Mouse (Mus musculus): ENCODE data around the gene Nop53. TPM values are rescaled to one million over a fixed set of nuclear protein-coding genes. Genes with fewer than 3 reads are reported as not detected.

Nop53 gene
- total RNA-seq, 1 experiment from 2014 or later = 478 TPM

GRCm38 (mm10) chr7:15961239-15961638, 15.4 kb upstream of the Nop53 start:
- ATAC-seq (replicated peaks; ENCODE audit: low read depth, poor library complexity, severe bottlenecking) = no peak

GRCm38 (mm10) chr7:15960691-15961090, 14.8 kb upstream of the Nop53 start:
- no peak for ATAC-seq (replicated peaks; ENCODE audit: low read depth, poor library complexity, severe bottlenecking)

- ATAC-seq (replicated peaks; ENCODE audit: low read depth, poor library complexity, severe bottlenecking) = no peak
Measured at GRCm38 (mm10) chr7:15956143-15956542, 10.3 kb upstream of the Nop53 start.

- peak; percentile 33 for ATAC-seq (replicated peaks; ENCODE audit: low read depth, poor library complexity, severe bottlenecking)
Measured at GRCm38 (mm10) chr7:15955509-15955908, 9.6 kb upstream of the Nop53 start.

- peak; percentile 46 for ATAC-seq (replicated peaks; ENCODE audit: low read depth, poor library complexity, severe bottlenecking)
Measured at GRCm38 (mm10) chr7:15954978-15955443, 9.1 kb upstream of the Nop53 start.

- ATAC-seq (replicated peaks; ENCODE audit: low read depth, poor library complexity, severe bottlenecking) = peak; percentile 6; the same call in 1 of the 2 replicates
Measured at GRCm38 (mm10) chr7:15954436-15954835, 8.6 kb upstream of the Nop53 start.

GRCm38 (mm10) chr7:15953307-15954074, 7.6 kb upstream of the Nop53 start:
- peak; percentile 43 for ATAC-seq (replicated peaks; ENCODE audit: low read depth, poor library complexity, severe bottlenecking)

- peak; percentile 13; the same call in 1 of the 2 replicates for ATAC-seq (replicated peaks; ENCODE audit: low read depth, poor library complexity, severe bottlenecking)
Measured at GRCm38 (mm10) chr7:15952416-15952815, 6.5 kb upstream of the Nop53 start.

- ATAC-seq (replicated peaks; ENCODE audit: low read depth, poor library complexity, severe bottlenecking) = no peak
Measured at GRCm38 (mm10) chr7:15950008-15950407, 4.1 kb upstream of the Nop53 start.

- peak; percentile 16 for ATAC-seq (replicated peaks; ENCODE audit: low read depth, poor library complexity, severe bottlenecking)
Measured at GRCm38 (mm10) chr7:15949216-15949790, 3.4 kb upstream of the Nop53 start.

GRCm38 (mm10) chr7:15948381-15948941, 2.6 kb upstream of the Nop53 start:
- ATAC-seq (replicated peaks; ENCODE audit: low read depth, poor library complexity, severe bottlenecking) = peak; percentile 59

GRCm38 (mm10) chr7:15947653-15948260, 1.9 kb upstream of the Nop53 start:
- ATAC-seq (replicated peaks; ENCODE audit: low read depth, poor library complexity, severe bottlenecking) = no peak

GRCm38 (mm10) chr7:15945211-15945610, 663 bp downstream of the Nop53 start:
- no peak for ATAC-seq (replicated peaks; ENCODE audit: low read depth, poor library complexity, severe bottlenecking)

GRCm38 (mm10) chr7:15944311-15944710, 1.6 kb downstream of the Nop53 start:
- ATAC-seq (replicated peaks; ENCODE audit: low read depth, poor library complexity, severe bottlenecking) = no peak

GRCm38 (mm10) chr7:15938621-15939020, 7.3 kb downstream of the Nop53 start:
- ATAC-seq (replicated peaks; ENCODE audit: low read depth, poor library complexity, severe bottlenecking) = no peak

GRCm38 (mm10) chr7:15937491-15937890, 8.4 kb downstream of the Nop53 start:
- no peak for ATAC-seq (replicated peaks; ENCODE audit: low read depth, poor library complexity, severe bottlenecking)

- ATAC-seq (replicated peaks; ENCODE audit: low read depth, poor library complexity, severe bottlenecking) = 0 out of 2 replicates have a peak, but pooled peaks have one; percentile 10
Measured at GRCm38 (mm10) chr7:15933437-15934359, 12.2 kb downstream of the Nop53 start.

- ATAC-seq (replicated peaks; ENCODE audit: low read depth, poor library complexity, severe bottlenecking) = no peak
Measured at GRCm38 (mm10) chr7:15931635-15932034, 14.2 kb downstream of the Nop53 start.

- ATAC-seq (replicated peaks; ENCODE audit: low read depth, poor library complexity, severe bottlenecking) = no peak
Measured at GRCm38 (mm10) chr7:15930543-15930942, 15.3 kb downstream of the Nop53 start.

GRCm38 (mm10) chr7:15929910-15930309, 16.0 kb downstream of the Nop53 start:
- ATAC-seq (replicated peaks; ENCODE audit: low read depth, poor library complexity, severe bottlenecking) = peak; percentile 95
